Mouse (Mus musculus): Measurements from ENCODE around the gene Gipc2.
"Not testable (repeated sequence)": the region's sequence is repeated elsewhere in the genome, so short reads cannot be mapped to it uniquely, and the experiment has no call there.

Gene Gipc2

GRCm38 (mm10) chr3:152152483-152152804 lies 13.6 kb downstream of the Gipc2 start:
- DNase-seq = no peak

- no peak for DNase-seq
Measured at GRCm38 (mm10) chr3:152151725-152152482, 14.1 kb downstream of the Gipc2 start.

- no peak for DNase-seq
Measured at GRCm38 (mm10) chr3:152149863-152150262, 16.2 kb downstream of the Gipc2 start.

GRCm38 (mm10) chr3:152149449-152149848 lies 16.6 kb downstream of the Gipc2 start:
- DNase-seq = no peak

- DNase-seq = peak; percentile 60
Measured at GRCm38 (mm10) chr3:152147085-152147831, 18.8 kb downstream of the Gipc2 start.

- peak; percentile 61 for DNase-seq
Measured at GRCm38 (mm10) chr3:152145186-152145585, 20.8 kb downstream of the Gipc2 start.

- no peak for DNase-seq
Measured at GRCm38 (mm10) chr3:152142989-152143695, 22.9 kb downstream of the Gipc2 start.

- DNase-seq = no peak
Measured at GRCm38 (mm10) chr3:152142146-152142545, 23.9 kb downstream of the Gipc2 start.

- DNase-seq = not testable (repeated sequence)
Measured at GRCm38 (mm10) chr3:152139308-152139707, 26.7 kb downstream of the Gipc2 start.

GRCm38 (mm10) chr3:152136106-152136505 lies 29.9 kb downstream of the Gipc2 start:
- DNase-seq = not testable (repeated sequence)

GRCm38 (mm10) chr3:152133621-152134020 lies 32.4 kb downstream of the Gipc2 start:
- no peak for DNase-seq

GRCm38 (mm10) chr3:152130963-152131362 lies 35.1 kb downstream of the Gipc2 start:
- DNase-seq = no peak

GRCm38 (mm10) chr3:152129426-152129825 lies 36.6 kb downstream of the Gipc2 start:
- DNase-seq = not testable (repeated sequence)

GRCm38 (mm10) chr3:152128631-152129030 lies 37.4 kb downstream of the Gipc2 start:
- no peak for DNase-seq

- DNase-seq = no peak
Measured at GRCm38 (mm10) chr3:152127144-152127543, 38.9 kb downstream of the Gipc2 start.

- no peak for DNase-seq
Measured at GRCm38 (mm10) chr3:152122720-152123119, 43.3 kb downstream of the Gipc2 start.

GRCm38 (mm10) chr3:152122101-152122500 lies 43.9 kb downstream of the Gipc2 start:
- no peak for DNase-seq

GRCm38 (mm10) chr3:152121169-152122009 lies 44.6 kb downstream of the Gipc2 start:
- no peak for DNase-seq

GRCm38 (mm10) chr3:152119987-152120386 lies 46.0 kb downstream of the Gipc2 start:
- DNase-seq = no peak

GRCm38 (mm10) chr3:152117941-152118340 lies 48.1 kb downstream of the Gipc2 start:
- no peak for DNase-seq

GRCm38 (mm10) chr3:152116140-152116539 lies 49.9 kb downstream of the Gipc2 start:
- no peak for DNase-seq

- no peak for DNase-seq
Measured at GRCm38 (mm10) chr3:152114786-152115185, 51.2 kb downstream of the Gipc2 start.

GRCm38 (mm10) chr3:152114222-152114621 lies 51.8 kb downstream of the Gipc2 start:
- no peak for DNase-seq
